Mouse (Mus musculus): ENCODE results near the gene Rcor1. TPM values are rescaled to one million over a fixed set of nuclear protein-coding genes. Genes with fewer than 3 reads are reported as not detected.

Rcor1 gene
- polyA plus RNA-seq, 1 experiment = 11.5 TPM

GRCm38 (mm10) chr12:111151422-111152156, 112.4 kb downstream of the Rcor1 start:
- no peak for TF ChIP-seq POLR2A (IDR thresholded peaks at IDR 0.05; ENCODE audit: low read depth, low read length)
- no peak for TF ChIP-seq CTCF (conservative IDR thresholded peaks at IDR 0.05; ENCODE audit: insufficient read depth, insufficient read length, low read depth, low read length)
- DNase-seq = no peak
- 88% methylated on average over 5 of the region's 5 CpGs for WGBS
- Histone ChIP-seq H3K27me3 (replicated peaks; ENCODE audit: control insufficient read depth, insufficient read depth, low read length) (no peaks in the 10 kb centered on the region), H3K36me3 (ENCODE audit: control insufficient read depth, insufficient read depth, low read length) (no peaks in the 10 kb centered on the region), H3K4me1 (ENCODE audit: control insufficient read depth, insufficient read depth, low read length) (no peaks in the 10 kb centered on the region; the same call in 1 of the 2 replicates), H3K27ac (ENCODE audit: insufficient read depth, low read depth, low read length) (no peak overlapping the region), H3K4me3 (ENCODE audit: insufficient read depth, low read depth, low read length) (no peak overlapping the region)

- no peak overlapping the region for H3K4me3 ChIP-seq (ENCODE audit: insufficient read depth, low read depth, low read length)
- H3K27me3 ChIP-seq (replicated peaks; ENCODE audit: control insufficient read depth, insufficient read depth, low read length) = no peaks in the 10 kb centered on the region
- H3K4me1 ChIP-seq (ENCODE audit: control insufficient read depth, insufficient read depth, low read length) = no peaks in the 10 kb centered on the region; the same call in 1 of the 2 replicates
- no peak overlapping the region for H3K27ac ChIP-seq (ENCODE audit: insufficient read depth, low read depth, low read length)
- DNase-seq = no peak
- TF ChIP-seq POLR2A (IDR thresholded peaks at IDR 0.05; ENCODE audit: low read depth, low read length) (no peak), CTCF (conservative IDR thresholded peaks at IDR 0.05; ENCODE audit: insufficient read depth, insufficient read length, low read depth, low read length) (no peak)
- 92% methylated on average over 6 of the region's 6 CpGs for WGBS
- H3K36me3 ChIP-seq (ENCODE audit: control insufficient read depth, insufficient read depth, low read length) = no peaks in the 10 kb centered on the region
These were observed 113.4 kb downstream of the Rcor1 start for GRCm38 (mm10) chr12:111152579-111152978.

GRCm38 (mm10) chr12:111152981-111153710, 114.0 kb downstream of the Rcor1 start:
- Histone ChIP-seq H3K4me3 (ENCODE audit: insufficient read depth, low read depth, low read length) (no peak overlapping the region), H3K4me1 (ENCODE audit: control insufficient read depth, insufficient read depth, low read length) (no peaks in the 10 kb centered on the region; the same call in 1 of the 2 replicates), H3K27ac (ENCODE audit: insufficient read depth, low read depth, low read length) (no peak overlapping the region), H3K36me3 (ENCODE audit: control insufficient read depth, insufficient read depth, low read length) (no peaks in the 10 kb centered on the region), H3K27me3 (replicated peaks; ENCODE audit: control insufficient read depth, insufficient read depth, low read length) (no peaks in the 10 kb centered on the region)
- WGBS = 70% methylated on average over 7 of the region's 7 CpGs
- TF ChIP-seq CTCF (conservative IDR thresholded peaks at IDR 0.05; ENCODE audit: insufficient read depth, insufficient read length, low read depth, low read length) (no peak), POLR2A (IDR thresholded peaks at IDR 0.05; ENCODE audit: low read depth, low read length) (no peak)
- DNase-seq = no peak

GRCm38 (mm10) chr12:111153946-111154345, 114.8 kb downstream of the Rcor1 start:
- H3K27me3 ChIP-seq (replicated peaks; ENCODE audit: control insufficient read depth, insufficient read depth, low read length) = no peaks in the 10 kb centered on the region
- H3K4me1 ChIP-seq (ENCODE audit: control insufficient read depth, insufficient read depth, low read length) = no peaks in the 10 kb centered on the region; the same call in 1 of the 2 replicates
- TF ChIP-seq POLR2A (IDR thresholded peaks at IDR 0.05; ENCODE audit: low read depth, low read length) (no peak), CTCF (conservative IDR thresholded peaks at IDR 0.05; ENCODE audit: insufficient read depth, insufficient read length, low read depth, low read length) (no peak)
- no peak overlapping the region for H3K4me3 ChIP-seq (ENCODE audit: insufficient read depth, low read depth, low read length)
- 65% methylated on average over 5 of the region's 5 CpGs for WGBS
- no peak overlapping the region for H3K27ac ChIP-seq (ENCODE audit: insufficient read depth, low read depth, low read length)
- DNase-seq = no peak
- no peaks in the 10 kb centered on the region for H3K36me3 ChIP-seq (ENCODE audit: control insufficient read depth, insufficient read depth, low read length)

- Histone ChIP-seq H3K4me3 (ENCODE audit: insufficient read depth, low read depth, low read length) (no peak overlapping the region), H3K4me1 (ENCODE audit: control insufficient read depth, insufficient read depth, low read length) (no peaks in the 10 kb centered on the region; the same call in 1 of the 2 replicates), H3K36me3 (ENCODE audit: control insufficient read depth, insufficient read depth, low read length) (no peaks in the 10 kb centered on the region), H3K27me3 (replicated peaks; ENCODE audit: control insufficient read depth, insufficient read depth, low read length) (no peaks in the 10 kb centered on the region), H3K27ac (ENCODE audit: insufficient read depth, low read depth, low read length) (no peak overlapping the region)
- DNase-seq = peak; percentile 27
- TF ChIP-seq POLR2A (IDR thresholded peaks at IDR 0.05; ENCODE audit: low read depth, low read length) (no peak), CTCF (conservative IDR thresholded peaks at IDR 0.05; ENCODE audit: insufficient read depth, insufficient read length, low read depth, low read length) (no peak)
- 82% methylated on average over 6 of the region's 6 CpGs for whole genome bisulfite sequencing
These were observed 115.5 kb downstream of the Rcor1 start for GRCm38 (mm10) chr12:111154641-111155040.

- H3K36me3 ChIP-seq (ENCODE audit: control insufficient read depth, insufficient read depth, low read length) = no peaks in the 10 kb centered on the region
- H3K27ac ChIP-seq (ENCODE audit: insufficient read depth, low read depth, low read length) = no peak overlapping the region
- no peak overlapping the region for H3K4me3 ChIP-seq (ENCODE audit: insufficient read depth, low read depth, low read length)
- 95% methylated on average over 1 of the region's 1 CpGs for WGBS
- DNase-seq = no peak
- no peaks in the 10 kb centered on the region; the same call in 1 of the 2 replicates for H3K4me1 ChIP-seq (ENCODE audit: control insufficient read depth, insufficient read depth, low read length)
- TF ChIP-seq CTCF (conservative IDR thresholded peaks at IDR 0.05; ENCODE audit: insufficient read depth, insufficient read length, low read depth, low read length) = no peak
- no peak for TF ChIP-seq POLR2A (IDR thresholded peaks at IDR 0.05; ENCODE audit: low read depth, low read length)
- H3K27me3 ChIP-seq (replicated peaks; ENCODE audit: control insufficient read depth, insufficient read depth, low read length) = no peaks in the 10 kb centered on the region
These were observed 116.6 kb downstream of the Rcor1 start for GRCm38 (mm10) chr12:111155756-111156155.
